Mouse (Mus musculus) liver, embryonic 14.5 days (tissue): Measurements from ENCODE around the gene Hoxb6.

Source experiments
- CTCF ChIP-seq: IDR thresholded peaks from 2 replicates; pipeline ENCODE4 v1.5.1; 2016; ENCODE audit warnings: antibody characterized with exemption, low read depth, control low read depth
- EP300 ChIP-seq: IDR thresholded peaks from 2 replicates; pipeline ENCODE4 v1.6.1; 2016; ENCODE audit warnings: antibody characterized with exemption, low read depth

DNA sequence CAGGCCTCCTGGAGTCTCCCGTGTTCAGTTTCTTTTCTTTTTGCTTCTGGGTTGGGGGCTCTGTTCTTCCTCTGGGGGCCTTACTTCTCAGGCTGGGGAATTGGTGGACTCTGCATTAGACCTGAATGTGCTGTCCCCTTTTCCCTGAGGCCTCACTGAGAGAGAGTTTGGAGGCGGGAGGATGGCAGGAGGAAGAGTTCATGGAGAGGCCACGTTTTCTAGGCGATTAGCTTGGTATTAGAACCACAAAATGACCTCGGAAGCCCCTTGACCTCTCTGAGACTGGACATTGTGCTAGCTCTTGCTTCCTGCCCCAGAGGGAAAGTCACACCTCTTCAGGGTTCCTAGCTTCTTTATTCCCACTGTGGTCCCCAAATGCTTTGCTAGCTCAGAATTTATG, 31.8 kb downstream of the Hoxb6 start:
- no peak for TF ChIP-seq EP300
- TF ChIP-seq CTCF: no peak
